Mouse (Mus musculus) limb, embryonic 12.5 days (tissue): Measurements from ENCODE around the gene Tmcc1. TPM values are rescaled to one million over a fixed set of nuclear protein-coding genes. Genes with fewer than 3 reads are reported as not detected.

ENCODE experiments used
- ATAC-seq: fragments of 200-750 bp; cut with Nextera tagmentation; 2 replicates; pipeline ENCODE4 v1.8.0; 2017; ENCODE audit warnings: low read depth, moderate TSS enrichment; ENCODE audit not compliant: insufficient number of reproducible peaks, insufficient read depth, low FRiP score, low TSS enrichment
- H3K27ac ChIP-seq: fragments of 300-500 bp; sonication (generic); 2 replicates; pipeline ENCODE4 v1.5.1; 2016; ENCODE audit warnings: mild to moderate bottlenecking, moderate library complexity
- H3K27me3 ChIP-seq: fragments of 300-500 bp; sonication (generic); 2 replicates; pipeline ENCODE4 v1.6.1; 2016; ENCODE audit warnings: mild to moderate bottlenecking, moderate library complexity
- H3K36me3 ChIP-seq: fragments of 300-500 bp; sonication (generic); 2 replicates; pipeline ENCODE4 v1.6.1; 2016; ENCODE audit warnings: mild to moderate bottlenecking, moderate library complexity
- H3K4me1 ChIP-seq: fragments of 300-500 bp; sonication (generic); replicated peaks from 2 replicates; pipeline ENCODE4 v1.6.1; 2016
- H3K4me2 ChIP-seq: fragments of 300-500 bp; sonication (generic); 2 replicates; pipeline ENCODE4 v1.6.1; 2016; ENCODE audit warnings: mild to moderate bottlenecking, moderate library complexity
- H3K4me3 ChIP-seq: fragments of 300-500 bp; sonication (generic); replicated peaks from 2 replicates; pipeline ENCODE4 v1.5.1; 2016; ENCODE audit warnings: mild to moderate bottlenecking
- H3K9ac ChIP-seq: fragments of 300-500 bp; sonication (generic); replicated peaks from 2 replicates; pipeline ENCODE4 v1.6.1; 2016; ENCODE audit warnings: mild to moderate bottlenecking, moderate library complexity
- H3K9me3 ChIP-seq: fragments of 300-500 bp; sonication (generic); 2 replicates; pipeline ENCODE4 v1.6.1; 2016; ENCODE audit warnings: mild to moderate bottlenecking, moderate library complexity
- WGBS: fragments of 180-500 bp; shearing (Covaris S2); methylation state at CpG from one replicate; pipeline ENCODE4 v1.1.7; 2016; 5-methylcytosine and 5-hydroxymethylcytosine counted together
- polyA plus RNA-seq: library from polyadenylated mRNA; unstranded; fragments of >200 nt; fragmentation: Nextera tagmentation; extraction: Ambion mirVana; gene quantifications from 2 replicates; pipeline ENCODE4 v1.2.1, GENCODE M21; 2016

Tmcc1 gene
- polyA plus RNA-seq, 1 experiment from 2014 or later, result 19.4 TPM

GRCm38 (mm10) chr6:115968700-115969099, 224.6 kb downstream of the Tmcc1 start:
- Histone ChIP-seq H3K9ac (no peak overlapping the region), H3K4me2 (no peak overlapping the region), H3K4me1 (peaks cover 42% of the 10 kb centered on the region), H3K27me3 (0 out of 2 replicates have a peak, but pooled peaks cover 4% of the 10 kb centered on the region), H3K27ac (no peak overlapping the region), H3K9me3 (no peaks in the 10 kb centered on the region), H3K4me3 (no peak overlapping the region), H3K36me3 (peaks cover 5% of the 10 kb centered on the region; the same call in 1 of the 2 replicates)
- WGBS, result 82% methylated on average over 6 of the region's 6 CpGs
- no peak for ATAC-seq

Other genes starting within 250 kb of the Tmcc1 start
- gene H1foo, start 248.5 kb downstream of the Tmcc1 start, polyA plus RNA-seq, result not detected in 2 replicates
- gene Plxnd1, start 198.5 kb downstream of the Tmcc1 start, polyA plus RNA-seq, result 25.2 and 27.5 TPM in 2 replicates
- 51.8 and 55.9 TPM in 2 replicates for gene Washc2, start 14.6 kb upstream of the Tmcc1 start, polyA plus RNA-seq
- gene Zfand4, start 70.7 kb upstream of the Tmcc1 start, polyA plus RNA-seq, result 7.6 and 8.1 TPM in 2 replicates
- 24.0 and 24.3 TPM in 2 replicates for gene March8, start 144.5 kb upstream of the Tmcc1 start, polyA plus RNA-seq